Mouse (Mus musculus) urinary bladder, postnatal 36 days (tissue): ENCODE data around the gene Gba.
"Not testable (repeated sequence)": the region's sequence is repeated elsewhere in the genome, so short reads cannot be mapped to it uniquely, and the experiment has no call there.

Experiments used
- DNase-seq, 2 experiments: peaks; one replicate each; pipeline ENCODE4 v3.0.0; 2022; ENCODE audit warnings: low spot score in 2 of 2, mixed read lengths in 1 of 2

Gba gene

GRCm38 (mm10) chr3:89202253-89203141 is at the start of gene Gba:
TSS of gene Gba (plus strand) at chr3:89202928.
- DNase-seq: peak; percentile 80 to 83

GRCm38 (mm10) chr3:89156951-89157350 is 45.8 kb upstream of the Gba start:
- no peak for DNase-seq

DNA sequence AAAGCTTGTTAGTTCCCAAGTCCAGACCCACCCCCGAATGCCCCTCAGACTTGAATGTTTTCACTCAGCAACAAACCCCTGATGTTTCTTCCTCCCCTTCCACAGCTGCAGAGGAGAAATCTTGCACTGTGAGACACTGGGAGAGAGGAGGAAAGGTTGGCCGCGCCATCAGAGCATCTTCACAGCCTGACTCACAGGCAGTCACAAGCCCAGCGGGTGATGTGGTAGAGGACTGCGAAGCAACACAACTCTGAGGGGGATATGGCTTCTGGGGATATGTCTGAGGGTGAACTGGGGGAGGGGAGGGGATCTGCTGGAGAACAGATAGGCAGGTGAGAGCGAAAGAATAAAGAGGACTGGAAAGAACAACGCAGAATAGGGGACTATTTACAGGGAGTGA is 44.1 kb upstream of the Gba start:
- DNase-seq: no peak

DNA sequence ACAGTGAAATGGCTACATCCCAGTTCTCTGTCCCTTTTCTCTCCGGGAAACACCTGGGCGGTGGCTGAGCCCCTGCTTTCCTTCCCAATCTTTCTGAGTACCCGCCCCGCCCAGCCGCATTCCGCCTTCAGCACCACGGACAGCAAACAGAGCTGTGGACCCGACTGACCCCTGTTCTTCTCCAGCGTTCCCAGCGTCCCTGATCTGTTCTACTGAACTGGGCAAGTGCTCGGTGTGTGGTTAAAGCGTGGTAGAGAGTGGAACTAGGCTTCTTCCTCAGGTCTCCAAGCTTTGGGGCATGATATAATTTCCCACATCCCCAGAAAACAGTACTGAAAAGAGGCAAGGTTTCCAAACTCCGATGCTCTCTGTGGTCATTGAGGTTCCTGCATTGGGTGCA is 43.5 kb upstream of the Gba start:
- DNase-seq: peak; percentile 49 to 59

GRCm38 (mm10) chr3:89159616-89160344 is 42.9 kb upstream of the Gba start, which contains the start of gene Hcn3:
TSS of gene Hcn3 (minus strand) at chr3:89160196.
- DNase-seq: no peak

DNA sequence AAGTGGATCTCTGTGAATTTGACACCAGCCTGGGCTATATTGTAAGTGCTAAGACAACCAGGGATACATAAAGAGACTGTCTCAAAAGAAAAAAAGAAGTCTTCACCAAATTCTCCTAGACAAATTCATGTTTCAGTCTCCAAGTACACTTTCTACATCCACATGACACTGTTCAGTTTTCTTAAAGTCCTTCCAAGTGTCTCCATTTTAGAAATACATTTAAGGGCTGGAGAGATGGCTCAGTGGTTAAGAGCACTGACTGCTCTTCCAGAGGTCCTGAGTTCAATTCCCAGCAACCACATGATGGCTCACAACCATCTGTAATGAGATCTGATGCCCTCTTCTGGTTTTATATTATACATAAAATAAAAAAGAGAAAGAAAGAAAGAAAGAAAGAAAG is 41.5 kb upstream of the Gba start:
- DNase-seq: not testable (repeated sequence)

- no peak for DNase-seq
Observed at GRCm38 (mm10) chr3:89161786-89162185, 40.9 kb upstream of the Gba start.

DNA sequence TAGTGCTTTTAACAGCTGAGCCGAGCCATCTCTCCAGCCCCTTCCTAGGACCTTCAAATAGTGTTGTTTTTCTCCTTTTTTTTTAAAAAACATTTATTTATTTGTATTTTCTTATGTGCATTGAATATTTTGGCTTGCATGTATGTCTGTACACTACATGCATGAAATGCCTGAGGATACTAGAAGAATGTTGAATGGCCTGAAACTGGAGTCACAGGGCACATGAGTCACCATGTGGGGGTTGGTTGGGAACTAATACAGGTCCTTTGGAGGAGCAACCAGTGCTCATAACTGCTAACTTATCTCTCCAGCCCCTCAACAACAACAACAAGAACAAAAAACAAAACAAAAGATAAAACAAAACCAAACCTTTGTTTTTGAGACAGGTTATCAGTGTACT is 39.6 kb upstream of the Gba start:
- no peak for DNase-seq

- DNase-seq: no peak
Observed at GRCm38 (mm10) chr3:89163643-89164245, 39.0 kb upstream of the Gba start.

DNA sequence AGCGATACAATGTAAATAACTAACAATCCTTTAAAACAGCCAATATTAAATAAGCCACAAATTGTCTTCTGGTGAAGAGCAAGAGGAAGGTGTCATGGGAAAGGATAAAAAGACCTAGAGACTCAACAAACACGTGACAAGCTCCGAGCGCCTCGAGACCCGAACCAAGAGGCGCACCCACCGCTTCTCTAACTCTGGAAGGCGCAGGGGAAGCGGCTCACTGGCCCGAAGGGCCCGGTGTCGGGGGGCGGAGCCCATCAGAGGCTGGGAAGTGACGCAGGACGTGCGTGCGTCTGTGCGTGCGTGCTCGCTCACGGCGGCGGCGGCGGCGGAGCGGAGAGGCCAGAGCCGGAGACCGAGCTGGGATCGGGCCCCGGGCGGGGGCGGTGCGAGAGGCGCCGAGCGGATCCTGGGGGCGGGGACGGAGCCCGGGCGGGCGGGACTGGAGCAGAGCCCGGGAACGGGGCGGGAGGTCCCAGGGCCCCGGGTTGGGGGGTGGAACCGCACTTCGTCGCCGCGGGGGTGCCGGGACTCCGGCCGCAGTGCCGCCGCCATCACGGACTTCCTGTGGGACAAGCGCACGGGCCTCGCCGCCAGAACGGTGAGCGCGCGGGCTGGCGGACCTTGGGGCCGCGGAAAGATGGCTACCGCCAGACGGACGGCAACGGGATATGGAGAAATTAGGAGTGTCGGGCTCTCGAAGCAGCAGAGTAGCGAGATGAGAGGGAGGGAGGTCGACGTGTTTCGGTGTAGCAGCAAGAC is 38.0 kb upstream of the Gba start, which contains the start of gene Clk2:
TSS of gene Clk2 (plus strand) at position 290 of the 762 bp plus-strand sequence.
- DNase-seq: peak; percentile 88 to 95

DNA sequence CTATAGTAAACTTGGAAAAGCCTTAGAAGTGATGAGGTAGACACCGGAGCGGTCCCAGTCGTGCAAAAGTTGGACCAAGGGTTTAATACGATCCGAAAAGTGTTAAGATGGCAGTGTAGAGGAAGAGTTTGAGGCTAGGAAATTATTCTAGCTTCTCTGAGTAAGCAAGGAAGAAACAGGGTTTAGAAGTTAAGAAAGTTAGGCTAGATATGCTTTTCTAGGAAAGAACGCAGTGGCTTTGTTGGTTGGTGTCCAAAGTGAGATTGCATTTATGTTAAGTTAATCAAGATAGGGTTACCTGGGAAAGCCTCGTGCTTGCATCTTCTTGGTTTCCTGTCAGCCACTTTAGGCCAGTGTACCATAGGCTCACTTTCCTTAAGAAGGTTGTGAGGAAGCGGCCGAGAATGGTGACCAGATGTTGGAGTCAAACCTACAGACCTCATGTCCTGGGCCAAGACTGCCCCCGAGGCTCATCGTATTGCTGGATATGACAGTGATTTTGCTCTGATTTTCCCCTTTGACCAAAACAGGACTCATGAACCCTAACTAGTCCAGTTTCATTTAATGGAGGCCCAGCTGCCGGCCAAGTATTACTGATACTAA is 37.4 kb upstream of the Gba start:
- DNase-seq: no peak

- no peak for DNase-seq
Observed at GRCm38 (mm10) chr3:89166945-89167344, 35.8 kb upstream of the Gba start.

DNA sequence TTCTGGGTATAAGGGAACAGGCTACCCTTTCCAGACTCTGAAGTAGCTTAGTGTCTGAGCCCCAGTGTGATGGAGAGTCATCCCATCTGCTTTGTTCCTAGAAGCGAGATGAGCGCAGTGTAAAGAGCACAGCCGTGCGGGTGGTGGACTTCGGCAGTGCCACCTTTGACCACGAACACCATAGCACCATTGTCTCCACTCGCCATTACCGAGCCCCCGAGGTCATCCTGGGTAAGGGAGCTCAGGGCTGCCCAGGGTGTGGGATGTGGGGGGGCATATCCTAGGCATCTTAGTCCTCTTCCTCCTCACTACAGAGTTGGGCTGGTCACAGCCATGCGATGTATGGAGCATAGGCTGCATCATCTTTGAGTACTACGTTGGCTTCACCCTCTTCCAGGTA is 27.9 kb upstream of the Gba start:
- DNase-seq: no peak

GRCm38 (mm10) chr3:89175544-89175943 is 27.2 kb upstream of the Gba start:
- DNase-seq: no peak

DNA sequence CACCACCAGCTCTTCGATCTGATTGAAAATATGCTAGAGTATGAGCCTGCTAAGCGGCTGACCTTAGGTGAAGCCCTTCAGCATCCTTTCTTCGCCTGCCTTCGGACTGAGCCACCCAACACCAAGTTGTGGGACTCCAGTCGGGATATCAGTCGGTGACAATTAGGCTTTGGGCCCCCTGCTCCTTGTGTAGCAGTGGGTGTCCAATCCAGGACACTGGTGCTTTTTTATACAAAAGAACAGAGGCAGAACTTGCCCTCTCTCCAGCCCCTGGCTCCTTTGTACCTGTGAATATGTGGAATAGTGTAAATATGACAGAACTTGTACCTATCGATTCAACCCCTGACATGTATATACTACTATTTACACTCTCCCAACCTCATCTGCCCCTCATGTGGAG is 26.3 kb upstream of the Gba start:
- no peak for DNase-seq

DNA sequence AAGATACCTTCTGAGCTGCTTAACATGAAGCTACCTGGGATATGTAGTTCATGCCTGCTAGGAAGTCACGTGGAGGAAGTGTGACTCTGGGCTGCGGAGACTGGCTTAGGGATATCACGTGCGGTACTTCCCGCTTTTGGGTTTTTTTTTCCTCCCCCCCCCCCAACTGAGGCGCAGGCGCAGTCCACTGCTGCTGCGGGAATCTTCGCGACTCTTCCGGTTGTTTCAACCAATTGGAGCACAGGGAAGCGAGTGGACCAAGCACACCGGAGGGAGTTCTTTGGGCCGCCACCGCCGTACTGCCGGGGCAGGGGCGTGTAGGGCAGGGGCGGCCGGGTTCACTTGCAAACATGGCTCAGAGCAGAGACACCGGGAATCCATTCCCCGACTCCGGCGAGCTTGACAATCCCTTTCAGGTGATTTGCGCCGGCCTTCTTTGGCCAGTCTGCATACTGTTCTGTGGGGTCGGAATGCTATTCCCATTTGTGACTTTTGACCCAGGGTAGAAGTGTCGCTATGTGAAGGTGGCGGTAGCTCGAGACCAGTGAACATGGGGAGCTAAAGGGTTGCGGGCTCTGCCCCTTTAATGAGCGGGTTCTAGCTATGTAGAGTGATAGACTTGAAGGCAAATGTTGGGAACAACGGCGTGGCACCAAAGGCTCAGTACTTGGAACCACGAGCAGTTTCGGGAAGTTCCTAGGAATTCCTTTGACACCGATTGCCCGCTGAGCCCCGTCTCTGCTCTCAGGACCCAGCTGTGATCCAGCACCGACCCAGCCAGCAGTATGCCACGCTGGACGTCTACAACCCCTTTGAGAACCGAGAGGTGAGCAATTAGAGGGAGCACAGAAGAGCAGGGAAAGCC is 25.3 kb upstream of the Gba start, which contains the start of gene Scamp3:
TSS of gene Scamp3 (plus strand) at position 232 of the 865 bp plus-strand sequence.
- DNase-seq: peak; percentile 74 to 82

- no peak for DNase-seq
Observed at GRCm38 (mm10) chr3:89178107-89178385, 24.7 kb upstream of the Gba start.

- no peak for DNase-seq
Observed at GRCm38 (mm10) chr3:89179056-89179455, 23.7 kb upstream of the Gba start.

GRCm38 (mm10) chr3:89181749-89182500 is 20.8 kb upstream of the Gba start:
- DNase-seq: no peak
